Mouse (Mus musculus): ENCODE measurements around the gene Ncmap.

The Ncmap gene

DNA sequence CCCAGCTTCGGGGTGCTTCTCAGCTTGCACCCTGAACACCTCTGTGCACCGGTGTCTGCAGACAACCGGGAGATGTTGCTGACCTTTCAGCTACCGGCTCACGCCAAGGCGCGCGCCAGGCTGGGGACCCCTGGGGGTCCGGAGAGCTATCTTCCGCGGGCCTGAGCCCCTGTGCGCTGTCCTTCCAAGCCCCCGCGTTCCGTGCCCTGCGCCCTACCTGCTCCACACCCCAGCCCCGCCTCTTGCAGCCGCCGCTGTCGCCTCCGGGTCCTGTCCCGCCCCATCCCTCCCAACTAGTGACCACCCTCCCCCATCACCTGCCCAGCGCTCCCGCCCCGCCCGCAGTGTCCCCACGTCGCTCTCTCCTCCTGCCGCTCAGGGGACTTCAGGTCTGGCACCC lies at the start of gene Ncmap:
Gene Ncmap, minus strand, starts transcription at position 237 of the 400 bp plus-strand sequence.
- no peak for DNase-seq (ENCODE audit: low spot score in 2 of 2)

DNA sequence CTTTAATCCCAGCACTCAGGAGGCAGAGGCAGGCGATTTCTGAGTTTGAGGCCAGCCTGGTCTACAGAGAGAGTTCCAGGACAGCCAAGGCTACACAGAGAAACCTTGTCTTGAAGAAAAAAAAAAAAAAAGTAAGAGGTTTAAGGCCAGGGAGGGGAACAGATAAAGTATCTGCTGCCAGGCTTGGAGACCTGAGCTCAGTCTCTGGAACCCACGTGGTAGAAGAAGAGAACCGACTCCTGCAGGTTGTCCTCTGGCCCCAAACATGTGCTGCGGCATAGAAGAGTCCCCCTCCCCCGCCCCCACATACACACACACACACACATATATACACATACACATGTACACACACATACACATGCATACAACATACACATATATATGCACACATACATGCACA lies 44.4 kb upstream of the Ncmap start:
- DNase-seq (ENCODE audit: low spot score in 2 of 2): no peak

GRCm38 (mm10) chr4:135439904-135440522 lies 42.0 kb upstream of the Ncmap start:
- DNase-seq (ENCODE audit: low spot score in 2 of 2): peak; percentile 45 to 66

DNA sequence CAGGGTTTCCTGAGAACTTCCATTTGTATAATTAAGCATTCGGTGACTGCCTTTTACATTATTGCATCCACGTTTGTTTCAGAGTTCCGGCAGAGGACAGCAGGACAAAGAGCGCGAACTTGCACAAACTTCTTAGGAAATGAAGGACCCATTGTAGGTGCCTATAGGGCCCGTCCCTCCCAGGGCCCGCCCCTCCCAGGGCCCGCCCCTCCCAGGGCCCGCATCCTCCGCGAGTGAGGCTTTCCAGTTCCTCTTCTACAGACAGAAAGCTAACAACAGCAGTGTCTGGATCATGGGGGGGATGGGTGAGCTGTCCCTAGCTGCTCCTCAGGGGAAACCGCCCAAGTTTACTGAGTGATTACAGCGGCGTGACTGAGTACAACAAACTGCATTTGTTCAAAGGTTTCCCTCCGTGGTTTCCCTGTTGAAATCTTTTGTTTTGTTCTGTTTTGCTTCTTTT lies 41.2 kb upstream of the Ncmap start:
- DNase-seq (ENCODE audit: low spot score in 2 of 2): peak; percentile 82 to 85

GRCm38 (mm10) chr4:135437924-135438323 lies 39.9 kb upstream of the Ncmap start:
- peak; percentile 23 to 31 for DNase-seq (ENCODE audit: low spot score in 2 of 2)

DNA sequence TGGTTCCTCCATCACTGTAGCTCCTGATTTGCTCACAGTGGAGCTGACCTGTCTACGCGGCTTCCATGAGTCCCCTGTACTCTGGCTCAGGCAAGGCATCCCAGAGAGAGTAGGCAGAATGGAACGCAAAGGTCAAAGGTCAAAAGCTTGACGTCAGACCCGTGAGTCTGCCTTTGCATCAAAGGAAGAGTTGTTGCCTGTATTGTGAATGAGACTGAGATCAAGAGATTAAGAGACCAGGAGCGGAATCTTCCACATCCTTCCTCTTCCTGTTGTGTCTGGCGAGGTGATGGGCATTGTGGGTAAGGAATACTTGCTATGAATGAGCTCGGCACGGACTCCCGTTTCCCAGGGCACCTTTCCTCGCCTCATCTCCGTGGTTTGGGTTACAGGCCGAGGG lies 38.3 kb upstream of the Ncmap start:
- no peak for DNase-seq (ENCODE audit: low spot score in 2 of 2)

- DNase-seq (ENCODE audit: low spot score in 2 of 2): no peak
Observed at GRCm38 (mm10) chr4:135434395-135434789, 36.4 kb upstream of the Ncmap start.

DNA sequence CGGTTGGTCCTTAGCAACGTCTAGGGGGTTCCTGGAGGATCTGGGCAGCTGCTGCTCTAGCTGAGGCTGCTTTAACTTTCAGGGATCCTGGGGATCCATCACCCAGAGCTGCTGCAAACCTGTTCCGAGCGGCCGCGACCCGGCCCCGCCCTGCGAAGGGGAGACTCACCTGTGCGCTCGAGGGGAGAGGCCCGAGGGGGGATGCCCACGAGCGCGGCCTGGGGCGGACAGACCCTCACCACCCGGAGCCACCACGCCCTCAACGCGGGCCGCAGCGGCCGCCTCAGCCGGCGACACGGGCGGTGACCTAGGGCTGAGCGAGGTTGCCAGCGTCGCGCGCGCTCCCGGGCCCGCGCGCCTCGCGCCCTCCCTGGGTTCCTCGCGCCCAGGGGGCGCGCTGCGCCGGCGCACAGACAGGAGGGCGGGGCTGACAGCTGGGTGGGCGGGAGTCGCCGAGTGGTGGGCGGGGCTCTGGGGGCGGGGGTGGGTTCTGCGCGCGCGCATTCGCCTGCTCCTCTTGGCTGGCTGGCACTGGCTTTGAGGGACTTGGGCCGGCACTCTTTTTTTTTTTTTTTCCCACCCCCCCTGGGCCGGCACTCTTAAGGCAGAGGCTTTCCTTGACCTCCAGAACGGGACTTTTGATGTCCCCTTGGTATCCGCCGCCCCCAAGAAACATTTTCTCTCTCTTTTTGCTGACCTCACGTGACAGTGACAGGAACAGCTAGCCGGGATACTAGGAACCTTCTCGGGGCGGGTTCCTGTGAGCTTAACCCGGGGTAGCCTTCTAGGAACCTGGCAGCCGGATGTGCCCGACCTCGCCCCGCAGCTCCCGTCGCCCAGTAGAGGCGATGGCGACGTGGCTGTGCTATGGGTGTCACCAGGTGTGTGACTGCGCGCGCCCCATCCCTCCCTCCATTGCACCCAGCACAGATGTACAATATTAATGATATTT lies 35.7 kb upstream of the Ncmap start, which contains the start of gene Rcan3:
Gene Rcan3, minus strand, starts transcription at position 411 of the 952 bp plus-strand sequence.
- DNase-seq (ENCODE audit: low spot score in 2 of 2): peak; percentile 73 to 74

DNA sequence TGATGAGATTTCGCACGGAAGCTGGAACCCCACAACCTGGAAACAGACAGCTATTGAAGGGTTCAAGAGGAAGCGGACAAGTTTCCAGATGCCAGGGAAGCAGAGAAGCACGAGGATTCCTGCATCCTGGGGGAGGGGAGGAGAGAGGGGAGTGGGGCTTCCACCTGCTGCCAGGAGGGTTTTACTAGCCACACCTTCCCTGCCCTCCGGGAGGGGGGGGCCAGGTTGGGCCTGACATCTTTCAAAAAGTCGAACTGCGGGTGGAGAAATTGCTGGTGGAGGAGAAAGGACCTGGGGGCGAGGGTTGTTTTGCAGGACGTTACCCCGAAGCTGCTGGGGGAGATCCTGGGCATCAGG lies 35.0 kb upstream of the Ncmap start:
- no peak for DNase-seq (ENCODE audit: low spot score in 2 of 2)

GRCm38 (mm10) chr4:135429990-135430760 lies 32.1 kb upstream of the Ncmap start:
- no peak for DNase-seq (ENCODE audit: low spot score in 2 of 2)

- DNase-seq (ENCODE audit: low spot score in 2 of 2): no peak
Observed at GRCm38 (mm10) chr4:135429383-135429782, 31.4 kb upstream of the Ncmap start.

DNA sequence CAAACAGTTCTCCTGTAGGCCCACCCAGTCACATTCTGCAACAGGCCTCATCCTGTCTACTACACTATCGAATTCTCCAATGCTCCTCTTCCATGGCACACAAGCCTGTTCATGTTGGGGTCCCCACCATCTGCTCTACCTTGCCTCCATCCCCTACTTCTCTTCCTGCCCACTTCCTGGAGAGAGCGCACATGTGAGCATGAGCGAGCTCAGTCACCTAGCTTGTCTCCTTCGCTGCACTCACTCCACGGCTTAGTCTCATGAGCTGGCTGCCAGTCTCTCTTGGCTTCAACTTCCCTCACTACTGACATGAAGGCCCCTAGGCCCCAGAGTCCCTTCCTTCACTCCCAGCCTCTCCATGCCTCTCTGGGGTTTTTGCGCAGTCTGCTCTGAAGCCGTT lies 28.6 kb upstream of the Ncmap start:
- DNase-seq (ENCODE audit: low spot score in 2 of 2): no peak

GRCm38 (mm10) chr4:135425625-135426024 lies 27.6 kb upstream of the Ncmap start:
- no peak for DNase-seq (ENCODE audit: low spot score in 2 of 2)

DNA sequence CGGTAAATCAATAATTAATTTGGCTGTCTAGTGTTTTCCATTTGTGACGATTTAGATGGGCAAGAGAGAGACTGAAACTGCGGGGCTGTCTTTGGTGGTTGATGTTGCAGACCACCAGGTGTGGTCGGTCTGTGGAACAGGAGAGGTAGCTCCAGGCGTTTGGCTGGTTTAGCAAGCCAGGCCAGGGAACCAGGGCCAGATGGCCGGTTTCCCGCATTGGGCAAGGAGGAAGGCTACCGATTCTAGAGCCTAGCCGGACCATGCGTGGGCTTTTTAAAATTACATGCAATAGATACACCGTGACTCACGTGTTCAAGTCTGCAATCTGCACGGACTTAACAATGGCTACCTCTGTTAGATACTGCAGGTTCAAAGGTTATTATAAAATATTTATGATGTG lies 22.9 kb upstream of the Ncmap start:
- DNase-seq (ENCODE audit: low spot score in 2 of 2): no peak

DNA sequence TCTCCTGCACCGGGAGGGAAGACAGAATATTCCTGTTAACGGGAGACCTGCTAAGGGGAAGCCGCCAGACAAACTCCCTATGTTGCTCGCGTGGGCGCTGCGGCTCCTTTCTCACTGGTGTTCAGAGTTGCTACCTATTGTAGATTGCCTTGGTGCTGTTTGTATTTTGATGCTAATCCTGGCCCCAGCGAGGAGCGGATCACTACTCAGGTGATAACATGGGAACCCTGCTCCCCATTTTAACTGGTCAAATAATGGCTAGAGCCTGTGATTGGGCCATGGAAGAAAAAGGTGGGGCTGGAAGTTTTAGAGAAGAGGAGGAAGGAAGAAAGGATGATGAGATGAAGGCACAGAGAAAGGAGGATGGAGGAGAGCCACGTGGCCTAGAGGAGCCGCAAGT lies 22.4 kb upstream of the Ncmap start:
- no peak for DNase-seq (ENCODE audit: low spot score in 2 of 2)

DNA sequence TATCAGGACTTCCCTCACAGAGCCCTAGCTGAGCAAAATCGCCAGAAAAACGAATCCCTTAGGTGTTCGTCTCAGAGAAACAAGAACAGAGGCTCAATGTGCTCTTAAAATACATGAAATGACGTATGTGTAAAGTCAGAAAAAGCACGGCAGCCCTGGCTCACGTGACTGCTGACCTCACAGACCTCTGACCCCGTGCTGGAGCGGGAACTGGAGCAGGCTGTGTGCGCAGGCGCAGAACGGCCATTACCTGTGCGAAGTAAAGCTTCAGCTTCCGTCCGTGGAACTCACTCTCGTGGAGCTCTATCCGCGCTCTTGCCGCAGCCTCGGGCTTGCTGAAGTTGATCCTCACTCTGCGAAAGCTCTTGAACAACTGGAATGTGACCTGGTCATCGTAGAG lies 22.0 kb upstream of the Ncmap start:
- DNase-seq (ENCODE audit: low spot score in 2 of 2): no peak

GRCm38 (mm10) chr4:135416367-135416766 lies 18.3 kb upstream of the Ncmap start:
- peak; percentile 17 to 18 for DNase-seq (ENCODE audit: low spot score in 2 of 2)

- DNase-seq (ENCODE audit: low spot score in 2 of 2): no peak
Observed at GRCm38 (mm10) chr4:135413491-135413890, 15.5 kb upstream of the Ncmap start.

DNA sequence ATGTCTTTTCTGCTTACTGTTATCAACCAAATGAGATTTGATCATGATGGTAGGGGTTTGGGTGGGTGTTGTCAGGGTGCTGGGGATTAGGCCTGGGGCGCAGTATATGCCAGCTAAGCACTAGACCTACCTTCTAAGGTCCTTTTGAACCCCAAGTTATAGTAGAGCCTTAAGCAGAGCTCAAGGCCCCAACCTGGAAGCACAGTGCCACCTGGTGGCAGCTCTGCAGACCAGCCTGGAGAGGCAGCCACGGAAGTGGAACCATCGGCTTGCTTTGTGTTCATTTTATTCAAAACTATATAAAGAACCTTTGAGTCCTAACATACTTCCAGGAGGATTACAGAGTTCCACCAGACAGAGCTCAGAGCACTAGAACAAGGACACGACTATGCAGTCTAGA lies 13.6 kb upstream of the Ncmap start:
- peak; percentile 47 to 51 for DNase-seq (ENCODE audit: low spot score in 2 of 2)

DNA sequence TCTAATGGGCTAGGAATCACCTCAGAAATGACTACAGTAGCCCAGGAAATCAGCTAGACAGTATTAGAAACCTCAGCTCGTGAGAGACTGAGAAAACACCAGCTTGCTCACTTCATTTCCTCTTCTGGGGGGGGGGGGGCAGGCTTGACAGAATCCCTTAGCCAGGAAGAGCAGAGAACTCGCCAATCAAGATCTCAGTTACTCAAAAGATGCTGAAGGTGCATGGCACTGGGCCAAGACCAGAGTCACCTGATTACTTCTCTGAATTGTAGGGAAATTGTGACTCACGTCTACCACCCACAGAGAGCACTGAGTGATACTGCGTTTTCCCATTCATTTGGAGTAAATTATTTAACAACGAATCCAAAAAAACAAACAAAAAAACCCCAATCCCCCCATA lies 8.2 kb upstream of the Ncmap start:
- peak; percentile 25 to 40 for DNase-seq (ENCODE audit: low spot score in 2 of 2)

DNA sequence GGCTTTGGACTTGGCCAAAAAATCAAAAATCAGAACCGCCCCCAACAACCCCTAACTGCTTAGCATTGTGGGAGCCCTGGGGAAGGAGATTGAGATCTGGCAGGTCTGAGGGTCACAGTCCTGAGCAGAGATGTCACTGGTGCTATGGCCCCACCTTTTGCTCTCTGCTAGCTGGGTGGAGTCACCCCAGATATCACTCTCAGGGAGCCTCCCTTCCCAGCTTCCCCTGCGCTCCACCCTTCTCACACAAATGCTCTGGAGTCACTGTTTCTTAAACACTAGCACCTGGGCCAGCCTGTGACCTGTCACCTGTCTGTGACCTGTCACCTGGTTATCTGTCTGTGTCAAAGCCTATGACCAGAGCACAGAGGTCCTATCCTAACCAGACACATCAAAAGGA lies 6.9 kb upstream of the Ncmap start:
- DNase-seq (ENCODE audit: low spot score in 2 of 2): no peak

GRCm38 (mm10) chr4:135404048-135404447 lies 6.0 kb upstream of the Ncmap start:
- no peak for DNase-seq (ENCODE audit: low spot score in 2 of 2)

Measured in spleen, postnatal 36 days (tissue).